Mouse (Mus musculus) kidney, adult 9 months (tissue): ENCODE measurements around the gene Dennd1a.

Source experiments
- DNase-seq: peaks from one replicate; pipeline ENCODE4 v3.0.0; 2022

The Dennd1a gene

GRCm38 (mm10) chr2:38286733-38287551 is at the start of gene Dennd1a:
Gene Dennd1a (minus strand): TSS chr2:38287390.
- DNase-seq = peak; percentile 93

GRCm38 (mm10) chr2:38336606-38337005 is 49.4 kb upstream of the Dennd1a start:
- no peak for DNase-seq

GRCm38 (mm10) chr2:38333586-38334119 is 46.5 kb upstream of the Dennd1a start:
- DNase-seq = no peak

GRCm38 (mm10) chr2:38326671-38327070 is 39.5 kb upstream of the Dennd1a start:
- no peak for DNase-seq

- no peak for DNase-seq
These were observed 36.2 kb upstream of the Dennd1a start for GRCm38 (mm10) chr2:38323380-38323779.

GRCm38 (mm10) chr2:38320911-38321310 is 33.7 kb upstream of the Dennd1a start:
- DNase-seq = no peak

- DNase-seq = no peak
These were observed 31.9 kb upstream of the Dennd1a start for GRCm38 (mm10) chr2:38319086-38319485.

- DNase-seq = no peak
These were observed 26.2 kb upstream of the Dennd1a start for GRCm38 (mm10) chr2:38313399-38313798.

- no peak for DNase-seq
These were observed 25.7 kb upstream of the Dennd1a start for GRCm38 (mm10) chr2:38312921-38313320.

GRCm38 (mm10) chr2:38305152-38305551 is 18.0 kb upstream of the Dennd1a start:
- DNase-seq = no peak

GRCm38 (mm10) chr2:38300941-38301340 is 13.8 kb upstream of the Dennd1a start:
- no peak for DNase-seq

GRCm38 (mm10) chr2:38295939-38296338 is 8.7 kb upstream of the Dennd1a start:
- DNase-seq = no peak

- no peak for DNase-seq
These were observed 4.3 kb upstream of the Dennd1a start for GRCm38 (mm10) chr2:38291526-38291925.

- no peak for DNase-seq
These were observed 1.0 kb upstream of the Dennd1a start for GRCm38 (mm10) chr2:38288226-38288625.

GRCm38 (mm10) chr2:38286433-38286732 is 807 bp downstream of the Dennd1a start:
- DNase-seq = no peak

- DNase-seq = peak; percentile 74
These were observed 1.3 kb downstream of the Dennd1a start for GRCm38 (mm10) chr2:38285781-38286432.

- DNase-seq = peak; percentile 76
These were observed 3.2 kb downstream of the Dennd1a start for GRCm38 (mm10) chr2:38283961-38284360.

GRCm38 (mm10) chr2:38280376-38280775 is 6.8 kb downstream of the Dennd1a start:
- DNase-seq = peak; percentile 59

GRCm38 (mm10) chr2:38274973-38275372 is 12.2 kb downstream of the Dennd1a start:
- no peak for DNase-seq

GRCm38 (mm10) chr2:38263653-38264052 is 23.5 kb downstream of the Dennd1a start:
- DNase-seq = no peak

- no peak for DNase-seq
These were observed 28.1 kb downstream of the Dennd1a start for GRCm38 (mm10) chr2:38259052-38259451.

- no peak for DNase-seq
These were observed 49.6 kb downstream of the Dennd1a start for GRCm38 (mm10) chr2:38237616-38238015.

- DNase-seq = no peak
These were observed 51.6 kb downstream of the Dennd1a start for GRCm38 (mm10) chr2:38235593-38235992.

GRCm38 (mm10) chr2:38229882-38230281 is 57.3 kb downstream of the Dennd1a start:
- DNase-seq = no peak
